Mouse (Mus musculus): ENCODE results near the gene Spag16.
A peak's percentile ranks its signal among the peaks of the same experiment; 100 is the strongest.

Gene Spag16

DNA sequence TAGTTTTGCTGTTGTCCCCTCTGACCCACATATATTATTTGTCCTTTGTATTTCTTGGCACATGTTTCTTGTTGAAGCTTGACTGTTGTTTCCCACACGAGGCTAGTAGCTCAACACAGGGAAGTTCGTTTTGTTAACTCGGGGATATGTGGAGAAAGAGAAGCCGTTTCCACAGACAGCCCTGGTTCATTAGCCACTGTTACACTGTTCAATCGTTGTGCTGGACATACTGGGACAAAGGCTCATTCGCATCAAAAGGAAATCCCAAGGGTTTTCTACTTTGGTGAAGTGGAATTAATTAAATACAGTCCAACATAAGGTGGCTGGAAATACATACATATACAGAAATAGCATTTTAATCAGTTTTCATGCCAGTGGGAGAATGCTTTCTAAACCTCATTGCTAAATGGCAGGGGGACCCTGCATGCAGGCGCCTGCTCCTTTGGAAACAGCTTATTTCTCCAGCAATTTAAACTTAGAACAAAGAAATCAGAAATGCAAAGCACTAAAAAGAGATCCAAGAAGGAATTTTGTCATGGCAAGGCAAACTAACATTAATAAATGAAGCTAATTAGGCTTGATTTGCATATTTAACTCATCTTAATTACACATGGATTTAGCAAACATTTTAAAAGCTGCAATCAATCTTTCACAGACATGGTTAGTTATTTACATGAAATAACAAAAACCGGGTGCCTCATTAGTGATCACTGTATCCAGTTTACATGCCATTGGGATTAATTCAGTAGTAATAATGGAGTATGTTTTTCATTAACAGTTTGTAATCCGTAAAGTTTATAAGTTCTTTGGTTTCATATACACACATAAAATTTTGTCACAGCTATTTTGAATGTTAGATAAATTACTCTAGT is 615.7 kb downstream of the Spag16 start:
- DNase-seq (ENCODE audit: low spot score in 2 of 2), result no peak

DNA sequence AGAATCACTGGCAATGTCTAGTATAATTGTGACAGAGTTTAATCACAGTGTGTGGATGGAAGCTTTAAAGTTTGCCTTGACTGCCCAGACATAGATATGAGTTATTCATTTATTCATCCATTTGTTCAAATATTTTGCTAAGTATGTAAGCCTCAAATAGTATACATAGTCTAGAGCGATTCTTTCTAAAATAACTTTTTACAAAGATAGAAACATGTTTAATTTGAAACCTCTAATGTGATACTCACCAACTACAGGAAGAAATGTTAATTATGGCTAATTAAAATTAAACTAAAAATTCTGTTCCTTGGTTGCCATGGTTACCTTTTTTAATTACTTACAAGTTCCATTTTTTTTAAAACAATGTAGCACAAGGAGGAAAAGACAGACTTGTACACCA is 653.1 kb downstream of the Spag16 start:
- no peak for DNase-seq (ENCODE audit: low spot score in 2 of 2)

DNA sequence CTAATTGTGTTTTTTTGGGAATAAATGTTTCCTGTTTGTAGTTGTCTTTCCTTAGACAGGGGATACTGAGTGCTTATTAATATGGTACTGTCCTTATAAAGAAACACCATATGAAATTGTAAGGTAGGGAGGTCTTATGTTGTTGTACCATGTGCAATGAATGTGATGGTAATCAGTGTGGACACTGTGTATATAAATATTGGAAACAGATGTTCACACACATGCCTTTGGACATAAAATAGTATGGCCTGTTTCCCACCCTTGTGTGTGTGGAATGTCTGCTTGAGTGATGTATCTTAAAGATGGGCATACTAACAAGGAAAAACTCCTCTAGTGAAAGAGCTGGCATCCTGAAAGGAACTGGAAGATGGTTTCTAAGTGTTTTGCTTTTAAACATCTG is 692.1 kb downstream of the Spag16 start:
- no peak for DNase-seq (ENCODE audit: low spot score in 2 of 2)

DNA sequence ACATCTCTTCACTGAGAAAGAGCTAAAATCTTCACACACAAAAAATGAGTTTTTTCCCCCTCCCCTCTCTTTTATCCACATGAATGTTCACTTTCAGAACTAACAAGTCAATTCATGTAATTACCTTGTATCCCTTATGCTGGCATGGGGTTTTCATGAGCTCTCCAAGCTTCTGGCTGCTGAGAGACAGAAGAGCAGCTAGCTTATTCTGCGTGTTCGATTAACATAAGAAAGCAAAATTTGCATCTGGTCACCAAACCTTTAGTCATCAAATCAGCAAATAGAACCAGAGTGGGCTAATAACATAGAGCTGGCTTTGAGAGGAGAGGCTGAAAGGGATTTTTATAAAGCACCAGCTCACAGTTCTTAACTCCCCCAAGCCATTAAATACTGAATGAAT is 700.4 kb downstream of the Spag16 start:
- no peak for DNase-seq (ENCODE audit: low spot score in 2 of 2)

DNA sequence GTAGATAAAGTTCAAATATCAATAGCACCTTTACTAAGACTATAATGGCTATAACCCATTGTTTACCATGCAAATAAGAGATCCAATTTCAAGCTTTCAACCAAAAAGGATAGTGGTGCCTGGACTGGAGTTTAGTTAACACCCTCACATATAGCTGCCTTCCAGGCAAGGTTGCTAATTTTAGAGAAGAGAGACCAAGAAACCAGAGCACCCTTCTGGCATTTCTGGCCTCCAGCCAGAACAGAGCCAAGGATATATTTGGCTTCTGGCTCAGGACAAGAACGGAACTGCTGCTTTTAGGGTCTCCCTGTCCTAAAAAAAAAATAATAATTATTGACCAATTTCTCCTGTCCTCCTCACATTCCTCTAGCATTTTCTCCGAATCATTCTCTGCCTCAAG is 703.0 kb downstream of the Spag16 start:
- no peak for DNase-seq (ENCODE audit: low spot score in 2 of 2)

DNA sequence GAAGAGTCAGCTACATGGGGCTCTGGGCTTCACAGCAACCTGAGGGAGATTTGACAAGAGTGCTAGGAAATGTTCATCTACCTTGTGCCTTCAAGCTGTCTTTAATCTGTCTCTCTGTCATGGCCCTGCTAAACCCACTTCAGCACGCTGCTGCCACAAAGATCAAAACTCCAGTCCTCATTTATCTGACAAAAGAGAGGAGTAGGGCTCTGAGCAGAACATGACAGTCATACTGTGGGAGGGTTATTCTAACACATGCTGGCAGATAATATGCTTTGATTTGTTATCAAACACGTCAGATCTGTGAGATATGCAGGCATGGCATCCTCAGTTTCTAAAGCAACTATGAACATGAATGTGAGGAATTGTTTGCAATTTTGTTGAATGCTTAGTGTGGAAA is 725.1 kb downstream of the Spag16 start:
- no peak for DNase-seq (ENCODE audit: low spot score in 2 of 2)

DNA sequence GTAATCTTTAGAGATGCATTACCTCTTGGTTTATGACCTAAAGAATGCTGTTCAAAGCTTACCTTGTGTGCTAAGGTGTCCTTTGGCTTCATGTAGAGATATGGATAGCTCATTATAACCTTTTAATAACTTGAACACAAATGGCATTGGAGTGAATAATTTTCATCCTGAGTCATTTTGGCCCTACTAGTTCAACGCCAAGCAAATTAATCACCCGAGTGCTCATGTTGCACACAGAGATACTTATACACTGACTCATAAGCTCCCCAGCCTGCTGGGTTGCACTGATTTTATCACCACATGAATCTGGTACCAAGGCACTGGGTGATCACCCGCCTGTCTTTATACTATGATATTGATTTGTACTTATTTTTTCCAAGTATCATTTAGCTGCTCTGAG is 795.0 kb downstream of the Spag16 start:
- DNase-seq (ENCODE audit: low spot score in 2 of 2), result no peak

DNA sequence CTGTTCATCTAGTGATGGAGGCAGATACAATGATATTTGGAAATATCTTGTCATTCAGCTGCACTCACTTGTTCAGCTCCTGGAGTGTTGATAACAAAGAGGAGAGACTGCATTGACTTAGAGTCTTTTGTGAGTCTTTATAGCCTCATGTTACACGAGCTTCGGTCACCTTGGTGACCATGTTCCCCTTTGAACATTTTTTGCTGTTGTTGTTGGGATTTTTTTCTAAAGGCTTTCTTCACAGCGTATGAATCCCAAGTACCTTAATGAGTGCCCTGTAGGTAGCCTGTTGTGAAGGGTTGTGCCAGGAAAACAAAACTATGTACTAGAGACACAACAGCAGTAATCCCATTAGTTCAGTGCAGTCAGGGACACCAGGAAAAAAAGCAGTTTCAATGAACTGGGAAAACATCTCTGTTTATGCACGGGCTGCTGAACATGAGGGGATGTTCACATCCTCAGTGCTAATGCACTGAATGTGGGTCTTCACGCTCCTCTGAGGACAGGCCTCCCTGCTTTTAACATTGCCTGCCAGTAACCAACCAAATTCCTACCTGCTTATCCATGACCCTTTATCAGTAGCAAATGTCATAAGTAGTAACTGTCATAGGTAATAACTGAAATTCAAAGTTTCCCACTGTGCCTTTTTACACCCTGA is 798.2 kb downstream of the Spag16 start:
- no peak for DNase-seq (ENCODE audit: low spot score in 2 of 2)

DNA sequence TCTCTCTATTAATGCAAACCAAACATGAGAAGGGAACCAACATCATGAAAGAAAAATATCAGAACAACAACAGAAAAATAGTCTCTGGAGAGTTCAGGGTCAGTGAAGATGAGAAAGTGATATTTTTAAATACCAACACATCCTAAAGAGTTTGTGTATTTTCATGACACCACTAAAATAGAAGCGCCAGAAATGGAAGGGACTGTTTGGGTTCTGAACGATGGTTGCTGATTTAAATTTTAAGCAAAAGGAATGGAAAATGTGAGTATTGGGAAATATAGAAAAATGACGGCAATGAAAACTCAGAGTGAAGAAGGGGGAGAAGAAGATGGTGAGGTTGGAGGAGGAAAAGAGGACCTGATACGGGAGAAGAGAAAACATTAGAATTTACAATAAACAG is 825.9 kb downstream of the Spag16 start:
- no peak for DNase-seq (ENCODE audit: low spot score in 2 of 2)

DNA sequence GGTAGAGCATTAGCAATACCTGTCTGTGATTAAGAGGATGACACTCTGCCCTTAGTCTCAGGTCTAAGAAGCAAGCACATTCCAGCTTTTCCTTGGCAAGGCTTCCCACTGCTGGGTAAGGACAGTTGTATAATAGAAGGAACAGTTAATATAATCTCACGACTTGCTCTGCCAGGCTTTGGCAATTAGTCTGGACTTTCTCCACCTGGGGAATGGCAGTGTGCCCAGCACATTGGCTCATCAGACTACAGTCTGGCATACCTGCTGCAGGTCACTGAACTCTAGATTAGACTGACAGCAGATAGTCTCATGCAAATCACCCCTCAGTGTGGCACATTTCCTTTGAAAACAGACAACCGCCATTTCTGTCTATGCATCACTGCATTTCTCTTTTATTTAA is 865.8 kb downstream of the Spag16 start:
- no peak for DNase-seq (ENCODE audit: low spot score in 2 of 2)

DNA sequence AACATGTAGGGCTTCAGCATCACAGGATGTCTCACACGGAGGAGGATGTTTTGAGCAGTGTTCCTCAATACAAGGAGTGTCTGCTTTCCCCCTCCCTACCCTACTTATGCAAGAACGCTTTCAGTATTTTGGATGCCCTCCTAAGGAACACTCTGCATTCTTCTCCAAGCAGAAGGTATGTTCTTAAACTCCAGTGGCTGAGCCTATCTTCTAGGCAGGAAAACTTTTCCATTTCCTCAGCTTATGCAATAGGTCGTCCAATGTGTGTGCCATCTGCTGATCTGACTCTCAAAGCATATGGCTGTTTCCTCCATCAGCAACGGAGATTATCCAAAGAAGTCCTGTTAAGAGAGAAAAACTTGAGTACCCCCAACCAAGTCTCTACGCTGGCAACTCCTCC is 873.5 kb downstream of the Spag16 start:
- no peak for DNase-seq (ENCODE audit: low spot score in 2 of 2)

DNA sequence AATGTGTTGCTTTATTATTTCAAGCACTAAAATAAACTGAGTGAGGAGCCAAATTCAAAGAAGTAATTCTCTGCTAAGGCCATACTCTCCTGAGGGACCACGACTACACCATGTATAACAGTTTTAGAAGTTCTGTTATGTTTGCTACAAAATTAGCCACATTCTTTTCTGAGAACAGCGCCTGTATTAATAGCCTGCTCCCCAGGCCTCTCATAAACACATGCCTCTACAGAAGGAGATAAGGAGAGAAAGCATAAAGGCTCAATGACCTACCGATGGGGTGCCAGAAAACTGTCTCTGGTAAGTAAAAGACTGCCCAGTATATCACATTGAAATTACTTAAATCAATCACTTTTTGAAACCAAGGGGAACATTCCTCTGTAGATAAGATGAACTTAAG is 877.2 kb downstream of the Spag16 start:
- no peak for DNase-seq (ENCODE audit: low spot score in 2 of 2)

DNA sequence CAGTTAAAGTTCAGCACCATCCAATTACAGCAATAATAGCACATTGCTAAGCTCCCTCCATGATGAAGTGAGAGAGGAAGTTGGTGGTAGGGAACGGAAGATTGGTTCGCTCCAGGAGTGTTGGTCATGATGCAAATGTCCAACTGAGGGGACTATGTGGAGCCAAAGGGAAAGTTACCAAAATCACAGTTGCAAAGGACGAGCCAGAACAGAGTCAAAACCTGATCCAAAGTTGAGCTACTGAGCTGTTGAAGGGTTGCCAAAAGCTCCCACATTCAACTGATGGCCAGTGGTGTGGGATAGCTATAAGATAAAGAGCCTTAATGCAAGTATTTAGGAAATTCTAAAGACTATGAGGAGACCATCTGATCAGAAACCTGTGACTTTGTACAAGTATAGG is 879.1 kb downstream of the Spag16 start:
- no peak for DNase-seq (ENCODE audit: low spot score in 2 of 2)

DNA sequence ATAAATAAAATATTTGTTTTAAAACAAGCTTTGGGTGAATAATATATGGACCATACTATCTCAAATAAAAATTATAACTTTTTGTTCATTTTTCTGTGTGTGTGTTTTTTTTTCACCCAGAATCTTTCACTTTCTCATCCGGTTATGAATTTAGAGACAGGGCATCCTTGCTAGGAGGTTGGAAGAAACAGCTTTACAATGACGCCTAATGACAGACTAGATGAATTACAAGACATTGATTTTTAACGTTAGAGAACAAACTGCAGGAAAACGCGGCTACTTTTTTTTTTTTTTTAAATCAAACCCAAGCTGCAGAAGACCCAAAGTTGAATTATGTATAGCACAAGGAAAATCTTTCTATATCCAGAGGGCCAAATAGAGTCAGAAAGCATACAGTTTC is 898.3 kb downstream of the Spag16 start:
- DNase-seq (ENCODE audit: low spot score in 2 of 2), result no peak

DNA sequence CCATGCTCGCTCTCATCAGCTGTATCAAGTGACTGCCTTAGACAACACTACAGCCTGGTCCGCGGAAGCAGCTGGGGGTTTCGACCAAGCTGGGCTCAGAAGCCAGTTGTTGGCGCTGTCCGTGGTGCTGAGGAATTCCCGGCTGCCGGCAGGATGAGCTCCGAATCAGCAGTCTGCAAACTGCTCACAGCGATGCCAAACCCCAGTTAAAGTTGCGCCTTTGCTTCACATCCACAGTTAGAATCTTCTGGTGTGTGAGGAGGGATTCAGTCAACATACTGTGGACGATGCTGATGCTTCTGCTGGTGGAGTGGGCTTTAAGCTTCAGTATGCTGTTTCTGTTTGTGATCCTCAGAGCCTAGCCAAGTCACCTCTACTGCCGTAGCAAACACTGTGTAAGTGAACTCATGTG is 898.9 kb downstream of the Spag16 start, which contains the start of gene Vwc2l:
Gene Vwc2l (plus strand): TSS at position 61 of the 412 bp plus-strand sequence.
- DNase-seq (ENCODE audit: low spot score in 2 of 2), result peak in 1 of 2 experiments; percentile 42
